Mouse (Mus musculus): ENCODE data around the gene Zfp831. TPM values are rescaled to one million over a fixed set of nuclear protein-coding genes. Genes with fewer than 3 reads are reported as not detected.

Zfp831 gene
- total and polyA plus RNA-seq, 3 experiments: 0.11 TPM; not detected in 2

GRCm38 (mm10) chr2:174727114-174727823, 83.9 kb downstream of the Zfp831 start:
- DNase-seq (ENCODE audit: low spot score): no peak
- Histone ChIP-seq H3K36me3 (replicated peaks) (no peaks in the 10 kb centered on the region), H3K4me3 (ENCODE audit: low read depth, low read length) (no peak overlapping the region), H3K27me3 (ENCODE audit: insufficient read depth, low read length) (no peaks in the 10 kb centered on the region), H3K4me1 (ENCODE audit: insufficient read depth, low read depth, low read length) (no peaks in the 10 kb centered on the region), H3K9me3 (replicated peaks) (peaks cover 59% of the 10 kb centered on the region)
- ATAC-seq (ENCODE audit: extremely low read depth, insufficient number of reproducible peaks, low FRiP score, poor library complexity, severe bottlenecking): no peak
- no peak for TF ChIP-seq TAL1 (conservative IDR thresholded peaks at IDR 0.05; ENCODE audit: low read depth, low read length)
- no peak for TF ChIP-seq CTCF (IDR thresholded peaks at IDR 0.05; ENCODE audit: low read depth, low read length)
- TF ChIP-seq GATA2 (IDR thresholded peaks at IDR 0.05; ENCODE audit: borderline replicate concordance, low read depth, low read length): no peak
- no peak for TF ChIP-seq POLR2AphosphoS5 (IDR thresholded peaks at IDR 0.05; ENCODE audit: insufficient replicate concordance, low read depth, low read length)
- TF ChIP-seq GATA1 (IDR thresholded peaks at IDR 0.05; ENCODE audit: borderline replicate concordance, low read length): no peak

GRCm38 (mm10) chr2:174731939-174732338, 88.6 kb downstream of the Zfp831 start:
- DNase-seq (ENCODE audit: low spot score) (no peak), ATAC-seq (ENCODE audit: extremely low read depth, insufficient number of reproducible peaks, low FRiP score, poor library complexity, severe bottlenecking) (no peak)
- TF ChIP-seq TAL1 (conservative IDR thresholded peaks at IDR 0.05; ENCODE audit: low read depth, low read length) (no peak), POLR2AphosphoS5 (IDR thresholded peaks at IDR 0.05; ENCODE audit: insufficient replicate concordance, low read depth, low read length) (no peak), CTCF (IDR thresholded peaks at IDR 0.05; ENCODE audit: low read depth, low read length) (no peak), GATA2 (IDR thresholded peaks at IDR 0.05; ENCODE audit: borderline replicate concordance, low read depth, low read length) (no peak), GATA1 (IDR thresholded peaks at IDR 0.05; ENCODE audit: borderline replicate concordance, low read length) (no peak)

GRCm38 (mm10) chr2:174735270-174735669, 91.9 kb downstream of the Zfp831 start:
- ATAC-seq (ENCODE audit: extremely low read depth, insufficient number of reproducible peaks, low FRiP score, poor library complexity, severe bottlenecking): no peak
- no peaks in the 10 kb centered on the region for H3K36me3 ChIP-seq (replicated peaks)
- TF ChIP-seq TAL1 (conservative IDR thresholded peaks at IDR 0.05; ENCODE audit: low read depth, low read length): no peak
- TF ChIP-seq POLR2AphosphoS5 (IDR thresholded peaks at IDR 0.05; ENCODE audit: insufficient replicate concordance, low read depth, low read length): no peak
- no peak for TF ChIP-seq GATA2 (IDR thresholded peaks at IDR 0.05; ENCODE audit: borderline replicate concordance, low read depth, low read length)
- no peak for TF ChIP-seq GATA1 (IDR thresholded peaks at IDR 0.05; ENCODE audit: borderline replicate concordance, low read length)
- no peak for TF ChIP-seq CTCF (IDR thresholded peaks at IDR 0.05; ENCODE audit: low read depth, low read length)
- no peak for DNase-seq (ENCODE audit: low spot score)
- H3K4me3 ChIP-seq (ENCODE audit: low read depth, low read length): no peak overlapping the region
- no peaks in the 10 kb centered on the region for H3K4me1 ChIP-seq (ENCODE audit: insufficient read depth, low read depth, low read length)
- no peaks in the 10 kb centered on the region for H3K27me3 ChIP-seq (ENCODE audit: insufficient read depth, low read length)
- H3K9me3 ChIP-seq (replicated peaks): peaks cover 76% of the 10 kb centered on the region

More at GRCm38 (mm10) chr2:174731939-174732338, 88.6 kb downstream of the Zfp831 start:
- no peaks in the 10 kb centered on the region for H3K36me3 ChIP-seq (replicated peaks)
- peaks cover 67% of the 10 kb centered on the region for H3K9me3 ChIP-seq (replicated peaks)
- no peak overlapping the region for H3K4me3 ChIP-seq (ENCODE audit: low read depth, low read length)
- H3K4me1 ChIP-seq (ENCODE audit: insufficient read depth, low read depth, low read length): no peaks in the 10 kb centered on the region
- no peaks in the 10 kb centered on the region for H3K27me3 ChIP-seq (ENCODE audit: insufficient read depth, low read length)

- ATAC-seq (ENCODE audit: extremely low read depth, insufficient number of reproducible peaks, low FRiP score, poor library complexity, severe bottlenecking) (no peak), DNase-seq (ENCODE audit: low spot score) (no peak)
- peaks cover 76% of the 10 kb centered on the region for H3K9me3 ChIP-seq (replicated peaks)
- H3K36me3 ChIP-seq (replicated peaks): no peaks in the 10 kb centered on the region
- no peaks in the 10 kb centered on the region for H3K27me3 ChIP-seq (ENCODE audit: insufficient read depth, low read length)
- no peaks in the 10 kb centered on the region for H3K4me1 ChIP-seq (ENCODE audit: insufficient read depth, low read depth, low read length)
- TF ChIP-seq GATA1 (IDR thresholded peaks at IDR 0.05; ENCODE audit: borderline replicate concordance, low read length): no peak
- no peak for TF ChIP-seq TAL1 (conservative IDR thresholded peaks at IDR 0.05; ENCODE audit: low read depth, low read length)
- no peak for TF ChIP-seq POLR2AphosphoS5 (IDR thresholded peaks at IDR 0.05; ENCODE audit: insufficient replicate concordance, low read depth, low read length)
- TF ChIP-seq CTCF (IDR thresholded peaks at IDR 0.05; ENCODE audit: low read depth, low read length): no peak
- no peak for TF ChIP-seq GATA2 (IDR thresholded peaks at IDR 0.05; ENCODE audit: borderline replicate concordance, low read depth, low read length)
- no peak overlapping the region for H3K4me3 ChIP-seq (ENCODE audit: low read depth, low read length)
These were observed 103.8 kb downstream of the Zfp831 start for GRCm38 (mm10) chr2:174747182-174747581.

- H3K4me1 ChIP-seq (ENCODE audit: insufficient read depth, low read depth, low read length): no peaks in the 10 kb centered on the region
- no peak for TF ChIP-seq CTCF (IDR thresholded peaks at IDR 0.05; ENCODE audit: low read depth, low read length)
- TF ChIP-seq TAL1 (conservative IDR thresholded peaks at IDR 0.05; ENCODE audit: low read depth, low read length): no peak
- TF ChIP-seq POLR2AphosphoS5 (IDR thresholded peaks at IDR 0.05; ENCODE audit: insufficient replicate concordance, low read depth, low read length): no peak
- no peak for TF ChIP-seq GATA1 (IDR thresholded peaks at IDR 0.05; ENCODE audit: borderline replicate concordance, low read length)
- no peak for TF ChIP-seq GATA2 (IDR thresholded peaks at IDR 0.05; ENCODE audit: borderline replicate concordance, low read depth, low read length)
- H3K4me3 ChIP-seq (ENCODE audit: low read depth, low read length): no peak overlapping the region
- no peak for ATAC-seq (ENCODE audit: extremely low read depth, insufficient number of reproducible peaks, low FRiP score, poor library complexity, severe bottlenecking)
- no peaks in the 10 kb centered on the region for H3K27me3 ChIP-seq (ENCODE audit: insufficient read depth, low read length)
- DNase-seq (ENCODE audit: low spot score): no peak
- H3K9me3 ChIP-seq (replicated peaks): peaks cover 78% of the 10 kb centered on the region
- H3K36me3 ChIP-seq (replicated peaks): no peaks in the 10 kb centered on the region
These were observed 105.0 kb downstream of the Zfp831 start for GRCm38 (mm10) chr2:174748381-174748780.

GRCm38 (mm10) chr2:174753197-174753596, 109.9 kb downstream of the Zfp831 start:
- ATAC-seq (ENCODE audit: extremely low read depth, insufficient number of reproducible peaks, low FRiP score, poor library complexity, severe bottlenecking) (no peak), DNase-seq (ENCODE audit: low spot score) (no peak)
- no peak for TF ChIP-seq GATA2 (IDR thresholded peaks at IDR 0.05; ENCODE audit: borderline replicate concordance, low read depth, low read length)
- TF ChIP-seq GATA1 (IDR thresholded peaks at IDR 0.05; ENCODE audit: borderline replicate concordance, low read length): no peak
- no peak for TF ChIP-seq CTCF (IDR thresholded peaks at IDR 0.05; ENCODE audit: low read depth, low read length)
- no peak for TF ChIP-seq POLR2AphosphoS5 (IDR thresholded peaks at IDR 0.05; ENCODE audit: insufficient replicate concordance, low read depth, low read length)
- TF ChIP-seq TAL1 (conservative IDR thresholded peaks at IDR 0.05; ENCODE audit: low read depth, low read length): no peak
- no peaks in the 10 kb centered on the region for H3K27me3 ChIP-seq (ENCODE audit: insufficient read depth, low read length)
- peaks cover 68% of the 10 kb centered on the region for H3K9me3 ChIP-seq (replicated peaks)
- H3K4me1 ChIP-seq (ENCODE audit: insufficient read depth, low read depth, low read length): no peaks in the 10 kb centered on the region
- no peaks in the 10 kb centered on the region for H3K36me3 ChIP-seq (replicated peaks)
- no peak overlapping the region for H3K4me3 ChIP-seq (ENCODE audit: low read depth, low read length)

Data from G1E (cell line).